Mouse (Mus musculus) limb, embryonic 12.5 days (tissue): ENCODE results near the gene Tor2a. TPM values are rescaled to one million over a fixed set of nuclear protein-coding genes. Genes with fewer than 3 reads are reported as not detected.

ENCODE experiments used
- ATAC-seq: fragments of 200-750 bp; cut with Nextera tagmentation; 2 replicates; pipeline ENCODE4 v1.8.0; 2017; ENCODE audit warnings: low read depth, moderate TSS enrichment; ENCODE audit not compliant: insufficient number of reproducible peaks, insufficient read depth, low FRiP score, low TSS enrichment
- H3K27ac ChIP-seq: fragments of 300-500 bp; sonication (generic); 2 replicates; pipeline ENCODE4 v1.5.1; 2016; ENCODE audit warnings: mild to moderate bottlenecking, moderate library complexity
- H3K27me3 ChIP-seq: fragments of 300-500 bp; sonication (generic); 2 replicates; pipeline ENCODE4 v1.6.1; 2016; ENCODE audit warnings: mild to moderate bottlenecking, moderate library complexity
- H3K36me3 ChIP-seq: fragments of 300-500 bp; sonication (generic); 2 replicates; pipeline ENCODE4 v1.6.1; 2016; ENCODE audit warnings: mild to moderate bottlenecking, moderate library complexity
- H3K4me1 ChIP-seq: fragments of 300-500 bp; sonication (generic); replicated peaks from 2 replicates; pipeline ENCODE4 v1.6.1; 2016
- H3K4me2 ChIP-seq: fragments of 300-500 bp; sonication (generic); 2 replicates; pipeline ENCODE4 v1.6.1; 2016; ENCODE audit warnings: mild to moderate bottlenecking, moderate library complexity
- H3K4me3 ChIP-seq: fragments of 300-500 bp; sonication (generic); replicated peaks from 2 replicates; pipeline ENCODE4 v1.5.1; 2016; ENCODE audit warnings: mild to moderate bottlenecking
- H3K9ac ChIP-seq: fragments of 300-500 bp; sonication (generic); replicated peaks from 2 replicates; pipeline ENCODE4 v1.6.1; 2016; ENCODE audit warnings: mild to moderate bottlenecking, moderate library complexity
- H3K9me3 ChIP-seq: fragments of 300-500 bp; sonication (generic); 2 replicates; pipeline ENCODE4 v1.6.1; 2016; ENCODE audit warnings: mild to moderate bottlenecking, moderate library complexity
- WGBS: fragments of 180-500 bp; shearing (Covaris S2); methylation state at CpG from one replicate; pipeline ENCODE4 v1.1.7; 2016; 5-methylcytosine and 5-hydroxymethylcytosine counted together
- polyA plus RNA-seq: library from polyadenylated mRNA; unstranded; fragments of >200 nt; fragmentation: Nextera tagmentation; extraction: Ambion mirVana; gene quantifications from 2 replicates; pipeline ENCODE4 v1.2.1, GENCODE M21; 2016

The Tor2a gene
- polyA plus RNA-seq, 1 experiment from 2014 or later: 58.8 TPM

DNA sequence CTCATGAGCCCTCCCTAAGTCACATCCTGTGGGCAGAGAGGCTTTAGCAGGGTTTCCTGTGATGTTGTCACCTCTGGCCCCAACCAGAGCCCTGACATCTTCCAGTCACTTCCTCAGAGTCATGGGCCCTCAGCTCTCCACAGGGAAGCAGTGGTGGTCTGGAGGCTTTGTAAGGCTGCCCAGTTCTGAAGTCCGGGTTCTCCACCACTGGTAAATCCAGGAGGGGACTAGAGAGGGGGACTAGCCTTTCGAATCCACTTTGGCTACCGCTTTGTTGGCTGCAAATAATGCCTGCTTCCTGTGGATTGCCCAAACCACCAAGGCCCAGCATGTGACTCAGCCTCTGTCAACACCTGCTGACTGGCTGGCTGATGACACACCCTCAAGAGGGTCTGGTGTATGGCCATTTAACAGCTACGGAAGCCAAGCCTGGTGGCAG, 42.0 kb upstream of the Tor2a start:
- Histone ChIP-seq H3K27ac (peak overlapping the region; percentile 62; the same call in 1 of the 2 replicates), H3K4me2 (no peak overlapping the region), H3K27me3 (no peaks in the 10 kb centered on the region), H3K4me3 (no peak overlapping the region), H3K4me1 (peaks cover 16% of the 10 kb centered on the region), H3K9me3 (no peaks in the 10 kb centered on the region), H3K36me3 (peaks cover 15% of the 10 kb centered on the region), H3K9ac (no peak overlapping the region; the same call in 1 of the 2 replicates)
- 46% methylated on average over 4 of the region's 4 CpGs for WGBS
- ATAC-seq: no peak

DNA sequence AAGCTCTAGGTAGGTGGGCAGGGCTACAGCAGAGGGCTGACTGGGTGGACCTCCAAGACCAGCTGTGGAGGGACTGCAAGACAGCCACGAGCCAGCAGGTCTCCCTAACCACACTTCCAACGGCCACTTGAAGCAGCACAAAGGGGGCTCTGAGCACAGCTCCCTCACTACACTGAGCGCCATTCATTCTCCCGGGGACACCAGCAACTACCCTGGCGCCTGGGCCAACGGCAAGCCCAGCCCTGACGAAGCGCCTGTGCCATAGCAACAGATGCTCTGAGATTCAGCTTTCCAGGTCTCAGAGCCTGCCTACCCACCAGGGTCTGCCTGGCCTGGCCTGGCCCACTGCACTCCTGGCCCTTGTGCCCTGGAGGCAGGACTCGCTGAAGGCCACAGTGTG, 38.3 kb upstream of the Tor2a start:
- peak; percentile 8; the same call in 1 of the 2 replicates for ATAC-seq

DNA sequence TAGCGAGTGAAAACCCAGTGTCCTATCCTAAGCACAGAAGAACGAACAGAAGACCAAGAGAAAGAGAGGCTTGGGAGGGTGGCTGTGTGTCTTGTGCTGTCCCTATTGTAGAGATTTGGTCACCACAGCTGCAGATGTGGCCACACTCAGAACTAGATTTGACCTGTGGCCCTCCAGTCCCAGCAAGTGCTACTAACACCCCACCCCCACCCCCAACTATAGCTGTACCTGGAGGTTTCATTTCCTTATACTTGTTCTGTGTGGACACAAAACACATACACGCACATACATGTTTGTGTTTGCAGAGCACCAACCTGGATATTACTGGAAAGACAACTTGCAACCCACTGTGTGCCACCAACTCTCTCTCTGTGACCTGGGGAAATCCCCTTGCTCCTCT, 37.0 kb upstream of the Tor2a start:
- ATAC-seq: no peak
- no peak overlapping the region for H3K27ac ChIP-seq
- WGBS: 85% methylated on average over 3 of the region's 3 CpGs

More for the DNA sequence above, 38.3 kb upstream of the Tor2a start:
- Histone ChIP-seq H3K27ac (peak overlapping the region; percentile 67), H3K9ac (no peak overlapping the region), H3K9me3 (no peaks in the 10 kb centered on the region), H3K4me1 (peaks cover 14% of the 10 kb centered on the region), H3K4me3 (no peak overlapping the region), H3K36me3 (no peaks in the 10 kb centered on the region), H3K27me3 (no peaks in the 10 kb centered on the region), H3K4me2 (no peak overlapping the region)
- WGBS: 47% methylated on average over 9 of the region's 9 CpGs

DNA sequence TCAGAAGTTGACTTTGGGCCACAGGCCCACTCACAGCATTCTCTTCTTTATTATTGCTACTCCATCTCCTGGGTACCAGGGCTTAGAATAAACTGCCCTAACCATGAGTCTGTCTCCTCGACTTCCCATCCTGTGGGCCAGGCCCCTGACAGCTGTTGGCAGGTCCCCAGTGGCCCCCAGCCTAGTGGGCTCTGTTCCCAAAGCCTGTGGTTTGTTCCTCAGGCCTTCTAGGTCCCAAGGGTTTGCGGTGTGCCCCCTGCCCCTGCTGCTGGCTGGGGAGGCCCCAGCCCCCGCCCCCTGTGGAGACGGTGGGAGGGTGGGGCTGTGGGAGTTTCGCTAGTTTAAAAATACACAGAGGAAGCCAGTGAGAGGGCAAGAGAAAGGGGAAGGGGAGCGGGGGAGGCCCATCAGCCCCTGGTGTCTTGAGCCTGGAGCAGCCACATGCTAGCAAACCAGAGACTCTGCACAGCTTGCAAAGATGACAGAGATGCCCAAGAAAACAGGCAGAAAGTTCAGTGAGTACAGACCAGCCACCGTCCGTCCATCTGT, 36.3 kb upstream of the Tor2a start, which contains the start of gene Sh2d3c:
Gene Sh2d3c, plus strand, starts transcription at position 375 of the 549 bp plus-strand sequence.
- 56% methylated on average over 8 of the region's 8 CpGs for WGBS
- Histone ChIP-seq H3K27ac (peak within 1 kb of the TSS; percentile 67), H3K9ac (peak within 1 kb of the TSS; percentile 37; the same call in 1 of the 2 replicates), H3K4me3 (peak within 1 kb of the TSS; percentile 12; the same call in 1 of the 2 replicates), H3K9me3 (no peaks in the 10 kb centered on the region), H3K4me2 (peak within 1 kb of the TSS; percentile 31), H3K36me3 (no peaks in the 10 kb centered on the region), H3K27me3 (no peaks in the 10 kb centered on the region), H3K4me1 (peaks cover 8% of the 10 kb centered on the region)
- ATAC-seq: no peak

More for the DNA sequence above, 37.0 kb upstream of the Tor2a start:
- no peak overlapping the region for H3K4me2 ChIP-seq
- no peak overlapping the region for H3K9ac ChIP-seq
- no peak overlapping the region for H3K4me3 ChIP-seq
- no peaks in the 10 kb centered on the region for H3K27me3 ChIP-seq
- no peaks in the 10 kb centered on the region for H3K9me3 ChIP-seq
- H3K4me1 ChIP-seq: peaks cover 8% of the 10 kb centered on the region
- H3K36me3 ChIP-seq: no peaks in the 10 kb centered on the region

DNA sequence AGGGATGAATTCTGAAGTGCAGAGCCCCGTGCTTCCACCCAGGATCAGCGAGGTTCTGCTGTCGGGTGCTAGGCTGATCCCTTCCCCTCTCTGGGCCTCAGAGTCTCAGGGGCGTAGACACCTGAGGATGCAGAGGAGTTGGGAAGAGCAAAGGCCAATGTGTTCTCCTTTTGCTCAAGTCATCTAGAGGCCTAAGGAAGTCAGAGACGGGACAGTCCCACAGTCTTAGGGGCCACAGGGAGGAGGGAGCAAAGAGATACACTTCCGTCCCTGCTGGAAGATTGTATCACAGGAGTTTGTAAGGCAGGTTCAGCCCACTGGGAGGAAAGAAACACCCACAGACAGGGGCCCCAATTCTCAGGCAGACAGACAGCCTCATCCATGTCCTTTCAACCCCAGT, 35.0 kb upstream of the Tor2a start:
- H3K4me3 ChIP-seq: no peak overlapping the region

DNA sequence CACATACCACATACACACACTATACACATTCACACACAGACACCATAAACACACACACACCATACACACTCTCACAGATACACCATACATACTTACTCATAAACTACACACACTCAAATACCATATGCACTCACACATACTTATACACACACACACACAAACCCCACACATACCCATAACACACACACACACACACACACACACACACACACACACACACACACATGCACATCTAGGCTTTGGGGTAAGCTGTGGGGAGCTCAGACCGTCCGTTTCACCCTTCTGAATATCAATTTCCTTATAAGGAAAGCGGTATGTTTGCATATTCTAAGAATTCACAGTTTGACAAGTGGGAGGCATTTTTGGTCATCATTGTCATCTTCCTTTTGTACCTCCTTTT, 34.5 kb upstream of the Tor2a start:
- H3K27ac ChIP-seq: no peak overlapping the region
- H3K4me1 ChIP-seq: peaks cover 11% of the 10 kb centered on the region
- no peak overlapping the region for H3K4me2 ChIP-seq
- H3K9me3 ChIP-seq: no peaks in the 10 kb centered on the region
- H3K27me3 ChIP-seq: no peaks in the 10 kb centered on the region
- no peak overlapping the region for H3K9ac ChIP-seq
- no peak for ATAC-seq
- H3K4me3 ChIP-seq: no peak overlapping the region
- no peaks in the 10 kb centered on the region for H3K36me3 ChIP-seq
- 74% methylated on average over 3 of the region's 3 CpGs for WGBS

More for the DNA sequence above, 35.0 kb upstream of the Tor2a start:
- Histone ChIP-seq H3K9ac (no peak overlapping the region), H3K4me2 (no peak overlapping the region; the same call in 1 of the 2 replicates), H3K27ac (no peak overlapping the region), H3K4me1 (peaks cover 10% of the 10 kb centered on the region), H3K36me3 (no peaks in the 10 kb centered on the region), H3K27me3 (no peaks in the 10 kb centered on the region), H3K9me3 (no peaks in the 10 kb centered on the region)
- no peak for ATAC-seq
- whole genome bisulfite sequencing: 62% methylated on average over 6 of the region's 6 CpGs

DNA sequence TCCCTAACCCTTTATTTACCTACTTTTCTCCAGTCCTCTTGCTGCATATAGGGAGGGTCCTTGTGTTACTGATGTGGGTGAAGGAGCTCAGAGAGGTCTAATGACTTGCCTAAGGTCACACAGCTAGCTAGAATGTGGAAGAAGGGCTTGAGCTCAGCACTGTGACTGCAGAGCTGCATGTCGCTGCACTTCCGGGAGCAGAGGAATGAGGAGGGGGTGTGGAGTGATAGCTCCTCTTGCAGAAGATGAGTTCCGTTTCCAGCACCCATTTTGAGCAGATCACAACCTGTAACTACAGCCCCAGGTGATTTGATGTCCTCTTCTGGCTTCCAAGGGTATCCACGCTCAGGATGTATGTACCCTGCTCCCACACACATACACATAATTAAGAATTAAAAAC, 32.9 kb upstream of the Tor2a start:
- H3K9me3 ChIP-seq: no peaks in the 10 kb centered on the region
- no peaks in the 10 kb centered on the region for H3K27me3 ChIP-seq
- H3K36me3 ChIP-seq: no peaks in the 10 kb centered on the region
- H3K4me3 ChIP-seq: no peak overlapping the region
- no peak overlapping the region for H3K9ac ChIP-seq
- no peak for ATAC-seq
- H3K27ac ChIP-seq: no peak overlapping the region
- H3K4me2 ChIP-seq: no peak overlapping the region
- 79% methylated on average over 4 of the region's 4 CpGs for WGBS
- H3K4me1 ChIP-seq: peaks cover 21% of the 10 kb centered on the region

DNA sequence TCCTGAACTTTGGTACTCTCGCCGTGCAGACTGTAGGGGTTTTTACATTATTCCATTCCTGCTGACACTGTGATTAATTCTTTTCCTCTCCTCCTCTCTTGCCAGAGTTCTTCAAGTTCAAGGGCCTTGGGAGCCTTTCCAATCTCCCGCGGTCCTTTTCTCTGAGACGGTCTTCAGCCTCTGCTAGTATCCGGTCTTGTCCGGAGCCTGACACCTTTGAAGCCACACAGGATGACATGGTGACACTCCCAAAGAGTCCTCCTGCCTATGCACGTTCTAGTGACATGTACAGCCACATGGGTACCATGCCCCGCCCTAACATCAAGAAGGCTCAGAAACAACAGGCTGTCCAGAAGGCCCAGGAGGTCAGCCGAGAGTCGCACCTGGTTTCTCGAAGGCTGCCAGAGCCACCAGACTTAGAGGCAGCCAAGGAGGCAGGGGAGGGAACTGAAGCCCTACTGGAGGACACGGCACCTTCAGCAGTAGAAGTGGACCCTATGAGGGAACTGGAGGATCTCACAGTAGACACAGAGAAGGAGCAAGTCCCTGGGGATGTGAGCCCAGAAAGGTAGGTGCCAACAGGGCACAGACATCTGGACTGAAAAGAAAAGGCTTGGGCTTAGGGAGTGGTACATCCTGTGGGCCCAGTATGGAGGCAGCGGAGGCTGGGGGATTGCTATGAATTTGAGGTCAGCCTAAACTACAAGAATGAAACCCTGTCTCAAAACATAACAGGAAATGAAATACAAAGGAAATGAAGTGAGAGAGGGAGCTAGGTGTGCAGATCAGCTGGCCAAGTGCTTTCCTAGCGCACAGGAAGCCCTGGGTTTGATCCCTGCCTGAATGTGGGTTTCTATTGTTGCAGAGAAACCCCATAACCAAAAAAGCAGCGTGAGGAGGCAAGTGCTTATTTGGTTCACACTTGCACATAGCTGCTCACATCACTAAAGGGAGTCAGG, 31.9 kb upstream of the Tor2a start:
- H3K4me1 ChIP-seq: peaks cover 29% of the 10 kb centered on the region
- 79% methylated on average over 16 of the region's 16 CpGs for WGBS

DNA sequence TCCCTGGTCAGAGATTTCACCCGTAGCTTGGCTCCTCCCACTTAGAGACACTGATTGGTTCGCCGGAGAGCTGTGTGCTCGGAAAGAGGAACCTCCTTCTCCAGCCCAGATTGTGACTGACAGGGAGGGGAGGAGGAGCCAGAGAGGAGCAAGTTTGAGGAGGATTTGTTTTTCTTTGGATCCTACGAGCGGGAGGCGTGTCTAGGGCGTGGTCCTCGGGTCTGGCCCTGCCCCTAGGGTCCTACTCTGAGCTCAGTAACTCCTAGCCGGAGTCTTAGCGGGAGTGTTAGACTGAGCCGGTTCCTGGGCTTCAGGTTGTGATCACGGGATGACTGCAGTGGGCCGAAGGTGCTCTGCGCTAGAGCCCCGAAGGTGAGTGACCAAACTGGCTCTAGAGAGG, 29.6 kb upstream of the Tor2a start:
- 0% methylated on average over 16 of the region's 16 CpGs for WGBS
- Histone ChIP-seq H3K4me1 (peaks cover 44% of the 10 kb centered on the region), H3K27ac (peak overlapping the region; percentile 53; the same call in 1 of the 2 replicates), H3K27me3 (no peaks in the 10 kb centered on the region), H3K9me3 (no peaks in the 10 kb centered on the region), H3K36me3 (no peaks in the 10 kb centered on the region), H3K4me2 (peak overlapping the region; percentile 62), H3K9ac (peak overlapping the region; percentile 40; the same call in 1 of the 2 replicates), H3K4me3 (peak overlapping the region; percentile 39)
- ATAC-seq: peak; percentile 94

More for the DNA sequence above, 31.9 kb upstream of the Tor2a start:
- no peak for ATAC-seq
- H3K4me2 ChIP-seq: no peak overlapping the region
- H3K27ac ChIP-seq: no peak overlapping the region
- no peak overlapping the region for H3K9ac ChIP-seq
- no peaks in the 10 kb centered on the region for H3K9me3 ChIP-seq
- no peak overlapping the region for H3K4me3 ChIP-seq
- no peaks in the 10 kb centered on the region for H3K36me3 ChIP-seq
- H3K27me3 ChIP-seq: no peaks in the 10 kb centered on the region

DNA sequence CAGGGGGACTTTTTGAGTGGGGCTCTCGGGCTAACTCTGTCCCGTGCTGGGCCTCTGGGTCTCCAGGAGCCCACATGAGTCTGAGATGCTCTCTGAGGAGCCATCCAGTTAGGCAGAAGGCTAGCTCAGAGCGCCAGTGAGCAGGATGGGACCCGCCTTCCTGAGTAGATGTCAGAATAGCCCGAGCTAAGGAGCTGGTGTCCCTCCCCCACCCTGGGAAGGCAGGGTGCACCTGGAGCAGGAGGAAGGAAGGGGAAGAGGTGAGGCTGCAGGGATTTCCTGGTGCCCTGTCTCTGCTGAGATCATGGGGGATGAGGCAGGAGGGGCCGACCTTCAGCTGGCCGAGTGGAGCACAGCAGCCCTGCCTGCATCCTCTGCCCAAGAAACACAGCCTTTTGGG, 28.6 kb upstream of the Tor2a start:
- Histone ChIP-seq H3K4me2 (peak overlapping the region; percentile 62), H3K4me3 (peak overlapping the region; percentile 39), H3K4me1 (peaks cover 44% of the 10 kb centered on the region), H3K36me3 (no peaks in the 10 kb centered on the region), H3K9ac (peak overlapping the region; percentile 24; the same call in 1 of the 2 replicates), H3K27me3 (no peaks in the 10 kb centered on the region), H3K9me3 (no peaks in the 10 kb centered on the region), H3K27ac (peak overlapping the region; percentile 87; the same call in 1 of the 2 replicates)
- WGBS: 53% methylated on average over 7 of the region's 7 CpGs
- no peak for ATAC-seq

DNA sequence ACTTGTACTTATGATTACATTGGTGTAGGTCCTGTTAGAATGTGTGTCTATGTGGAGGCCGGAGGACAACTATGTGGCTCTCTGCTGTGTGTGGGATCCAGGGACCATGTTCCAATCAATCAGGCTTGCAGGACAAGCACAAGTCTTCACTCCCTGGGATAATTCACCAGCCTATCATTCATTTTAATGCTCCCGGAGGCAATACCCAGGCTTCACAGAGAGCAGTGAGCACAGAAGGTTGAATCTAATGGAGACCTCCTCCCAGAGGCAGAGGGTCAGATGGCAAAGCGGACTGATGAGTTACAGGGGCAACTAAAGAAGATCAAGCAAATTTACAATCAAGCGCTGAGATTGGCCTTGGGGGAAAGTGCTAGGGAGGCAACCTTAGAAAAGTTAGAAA, 27.5 kb upstream of the Tor2a start:
- no peaks in the 10 kb centered on the region for H3K36me3 ChIP-seq
- peak overlapping the region; percentile 87 for H3K27ac ChIP-seq
- H3K4me3 ChIP-seq: no peak overlapping the region
- H3K9ac ChIP-seq: no peak overlapping the region
- WGBS: 53% methylated on average over 4 of the region's 4 CpGs
- peaks cover 47% of the 10 kb centered on the region for H3K4me1 ChIP-seq
- peak overlapping the region; percentile 41; the same call in 1 of the 2 replicates for H3K4me2 ChIP-seq
- H3K27me3 ChIP-seq: no peaks in the 10 kb centered on the region
- no peaks in the 10 kb centered on the region for H3K9me3 ChIP-seq
- ATAC-seq: no peak
